Mouse (Mus musculus) intestine, embryonic 15.5 days (tissue): ENCODE measurements at regions not wholly inside any gene's neighbourhood (a gene's known extent, or its start where the extent isn't known, plus 50 kb on each side); places are given as distances from the start of the nearest gene placed in this dataset.

Source experiments
- ATAC-seq: fragments of 200-750 bp; cut with Nextera tagmentation; 2 replicates; pipeline ENCODE4 v1.8.0; 2017; ENCODE audit warnings: moderate TSS enrichment, moderate library complexity
- H3K27ac ChIP-seq: fragments of 300-500 bp; sonication (generic); 2 replicates; pipeline ENCODE4 v1.5.1; 2015; ENCODE audit warnings: mild to moderate bottlenecking, inconsistent platforms
- H3K27me3 ChIP-seq: fragments of 300-500 bp; sonication (generic); replicated peaks from 2 replicates; pipeline ENCODE4 v1.6.1; 2015; ENCODE audit warnings: inconsistent platforms
- H3K36me3 ChIP-seq: fragments of 300-500 bp; sonication (generic); 2 replicates; pipeline ENCODE4 v1.6.1; 2015; ENCODE audit warnings: inconsistent platforms
- H3K4me1 ChIP-seq: fragments of 300-500 bp; sonication (generic); replicated peaks from 2 replicates; pipeline ENCODE4 v1.6.1; 2015; ENCODE audit warnings: inconsistent platforms
- H3K4me2 ChIP-seq: fragments of 300-500 bp; sonication (generic); replicated peaks from 2 replicates; pipeline ENCODE4 v1.6.1; 2015; ENCODE audit warnings: mild to moderate bottlenecking, inconsistent platforms
- H3K4me3 ChIP-seq: fragments of 300-500 bp; sonication (generic); replicated peaks from 2 replicates; pipeline ENCODE4 v1.5.1; 2015; ENCODE audit warnings: inconsistent platforms
- H3K9ac ChIP-seq: fragments of 300-500 bp; sonication (generic); 2 replicates; pipeline ENCODE4 v1.6.1; 2015; ENCODE audit warnings: inconsistent platforms
- H3K9me3 ChIP-seq: fragments of 300-500 bp; sonication (generic); 2 replicates; pipeline ENCODE4 v1.6.1; 2016; ENCODE audit warnings: inconsistent platforms
- WGBS: fragments of 180-500 bp; shearing (Covaris S2); methylation state at CpG from one replicate; pipeline ENCODE4 v1.1.7; 2015; 5-methylcytosine and 5-hydroxymethylcytosine counted together

DNA sequence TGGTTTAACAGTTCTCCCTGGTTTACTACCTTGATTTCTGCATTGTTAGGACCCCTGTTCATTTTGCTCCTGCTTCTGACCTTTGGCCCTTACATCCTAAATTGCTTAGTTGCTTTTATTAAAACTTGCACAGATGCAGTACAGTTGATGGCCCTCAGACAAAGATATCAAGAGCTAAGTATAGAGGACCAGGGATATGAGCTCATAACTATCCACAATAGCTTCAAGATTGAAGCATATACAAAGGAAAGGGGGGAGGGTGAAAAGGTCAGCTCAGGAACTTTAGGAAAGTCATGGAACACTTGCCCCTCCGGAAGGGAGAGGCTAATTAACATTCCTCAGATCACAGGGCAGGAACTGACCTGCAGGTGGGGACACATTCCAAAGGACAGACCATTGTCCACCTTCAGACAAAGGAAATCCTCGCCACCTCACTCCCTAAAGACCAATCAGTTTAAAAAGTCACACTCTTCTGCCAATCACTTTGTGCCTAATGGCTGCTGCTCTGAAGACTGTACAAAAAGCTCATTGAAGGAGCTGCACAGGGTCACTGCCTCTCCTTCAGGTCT lies 751.1 kb upstream of the Adarb2 start:
- WGBS = 38% methylated on average over 2 of the region's 2 CpGs
- H3K4me3 ChIP-seq = no peak overlapping the region
- H3K36me3 ChIP-seq = no peaks in the 10 kb centered on the region
- H3K4me1 ChIP-seq = no peaks in the 10 kb centered on the region
- no peak overlapping the region for H3K9ac ChIP-seq
- no peak overlapping the region for H3K4me2 ChIP-seq
- no peaks in the 10 kb centered on the region for H3K27me3 ChIP-seq
- H3K27ac ChIP-seq = no peak overlapping the region
- ATAC-seq = no peak
- H3K9me3 ChIP-seq = no peaks in the 10 kb centered on the region

DNA sequence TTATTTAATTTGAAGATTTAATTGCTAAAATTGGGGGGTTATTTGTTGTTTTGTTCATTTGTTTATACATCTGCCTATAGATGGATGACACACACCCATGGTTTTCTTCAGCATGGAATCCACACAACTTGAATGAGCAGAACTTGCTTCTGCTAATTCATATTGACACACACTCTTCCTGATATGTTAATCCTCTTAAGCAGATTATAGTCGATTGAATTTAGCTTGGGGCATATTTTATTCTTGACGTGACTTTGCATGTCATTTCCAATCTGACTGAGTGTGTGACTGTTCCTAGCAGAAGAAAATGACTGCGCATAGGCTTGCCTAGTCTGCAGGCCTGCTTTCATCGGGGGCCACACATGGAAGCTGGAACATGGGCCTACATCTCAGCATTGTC lies 727.0 kb upstream of the Adarb2 start:
- Histone ChIP-seq H3K27me3 (no peaks in the 10 kb centered on the region), H3K4me2 (no peak overlapping the region), H3K9ac (no peak overlapping the region), H3K27ac (no peak overlapping the region), H3K4me3 (no peak overlapping the region), H3K36me3 (no peaks in the 10 kb centered on the region), H3K4me1 (no peaks in the 10 kb centered on the region), H3K9me3 (no peaks in the 10 kb centered on the region)
- no peak for ATAC-seq
- WGBS = 93% methylated on average over 4 of the region's 4 CpGs

DNA sequence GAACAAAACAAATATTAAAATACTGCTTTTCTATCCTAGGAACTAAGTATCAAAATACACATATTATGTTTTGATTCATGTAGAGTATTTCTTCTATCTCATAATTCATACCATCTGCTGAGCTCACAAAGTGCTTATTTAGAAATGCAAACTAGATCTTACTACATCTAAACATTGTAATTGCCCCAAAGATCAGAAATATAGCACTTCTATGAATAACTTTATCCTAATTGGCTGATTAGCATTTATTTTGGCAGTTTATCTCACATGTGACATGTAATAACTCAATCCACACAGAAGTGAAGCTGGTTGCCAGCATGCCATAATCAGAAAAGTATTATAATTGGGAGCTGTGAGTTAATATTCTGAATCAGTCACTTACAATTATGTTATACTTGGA lies 684.6 kb upstream of the Adarb2 start:
- H3K36me3 ChIP-seq = no peaks in the 10 kb centered on the region
- H3K27me3 ChIP-seq = no peaks in the 10 kb centered on the region
- no peak overlapping the region for H3K9ac ChIP-seq
- no peak overlapping the region for H3K27ac ChIP-seq
- no peak for ATAC-seq
- H3K4me2 ChIP-seq = no peak overlapping the region
- H3K9me3 ChIP-seq = no peaks in the 10 kb centered on the region
- H3K4me1 ChIP-seq = no peaks in the 10 kb centered on the region
- H3K4me3 ChIP-seq = no peak overlapping the region

DNA sequence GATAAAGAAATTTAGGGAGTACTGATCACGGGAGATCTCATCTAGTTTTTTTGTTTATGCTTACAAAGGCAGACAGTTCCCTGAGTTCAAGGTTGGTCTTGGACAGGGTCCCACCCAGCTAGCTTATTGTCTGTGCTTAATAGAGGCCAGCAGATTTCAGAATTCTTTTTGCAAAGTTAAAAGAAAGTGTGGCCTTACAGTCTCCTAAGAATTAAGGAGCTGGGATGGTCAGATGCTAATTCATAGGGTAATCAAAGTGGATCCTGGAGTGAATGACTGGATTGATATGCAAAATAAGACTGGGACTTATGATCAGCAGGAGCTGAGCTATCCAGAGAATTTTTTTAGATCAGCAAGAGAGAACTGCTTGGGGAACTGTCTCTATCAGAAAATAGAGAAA lies 678.2 kb upstream of the Adarb2 start:
- H3K9me3 ChIP-seq = no peaks in the 10 kb centered on the region
- H3K4me1 ChIP-seq = no peaks in the 10 kb centered on the region
- H3K4me2 ChIP-seq = no peak overlapping the region
- no peak overlapping the region for H3K4me3 ChIP-seq
- H3K27me3 ChIP-seq = no peaks in the 10 kb centered on the region
- ATAC-seq = no peak
- no peaks in the 10 kb centered on the region for H3K36me3 ChIP-seq
- 88% methylated on average over 1 of the region's 1 CpGs for WGBS
- H3K9ac ChIP-seq = no peak overlapping the region
- H3K27ac ChIP-seq = no peak overlapping the region

DNA sequence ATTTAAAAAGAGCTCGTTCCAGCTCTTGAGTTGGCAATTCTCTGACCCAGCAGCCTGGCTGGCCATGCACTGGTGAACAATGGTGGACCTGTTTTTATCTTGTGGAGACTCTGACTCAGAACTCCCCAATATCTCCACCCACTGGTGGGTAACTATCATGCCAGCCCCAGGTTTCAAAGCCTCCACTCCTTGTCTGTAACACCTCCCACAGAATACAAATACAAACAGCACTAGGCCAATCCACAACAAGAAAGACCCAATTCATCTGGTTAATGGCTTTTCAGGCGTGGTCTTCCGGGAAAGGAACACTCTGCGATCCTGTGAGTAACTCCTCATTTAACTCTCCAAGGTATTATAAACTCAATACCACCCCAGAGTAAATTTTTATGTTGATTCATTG lies 663.8 kb upstream of the Adarb2 start:
- ATAC-seq = no peak

DNA sequence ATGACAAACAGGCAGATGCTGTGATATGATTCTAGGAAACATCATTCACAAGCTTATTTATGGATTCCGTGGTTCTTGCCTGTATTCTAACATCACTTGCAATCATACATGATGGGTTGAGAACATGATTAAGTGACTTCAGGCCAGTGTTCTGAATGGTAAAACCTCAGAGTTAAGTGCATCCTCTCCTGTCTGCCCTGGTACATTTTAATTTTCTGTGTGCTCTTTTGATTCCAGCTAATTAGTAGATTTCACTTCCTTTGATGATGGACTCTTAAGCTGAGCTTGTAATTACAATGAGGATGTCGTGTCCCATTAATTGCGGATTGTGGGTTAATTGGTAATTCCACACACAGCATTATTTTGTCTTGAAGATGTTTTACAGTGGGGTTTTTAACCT lies 618.6 kb upstream of the Adarb2 start:
- ATAC-seq = no peak
- Histone ChIP-seq H3K9me3 (no peaks in the 10 kb centered on the region), H3K27ac (no peak overlapping the region), H3K9ac (no peak overlapping the region), H3K4me3 (no peak overlapping the region), H3K4me1 (no peaks in the 10 kb centered on the region), H3K36me3 (no peaks in the 10 kb centered on the region), H3K27me3 (no peaks in the 10 kb centered on the region), H3K4me2 (no peak overlapping the region)
- 83% methylated on average over 3 of the region's 3 CpGs for WGBS

More for the DNA sequence above, 663.8 kb upstream of the Adarb2 start:
- H3K9me3 ChIP-seq = no peaks in the 10 kb centered on the region
- H3K27ac ChIP-seq = no peak overlapping the region
- H3K4me2 ChIP-seq = no peak overlapping the region
- no peaks in the 10 kb centered on the region for H3K4me1 ChIP-seq
- WGBS = 84% methylated on average over 4 of the region's 4 CpGs
- no peak overlapping the region for H3K4me3 ChIP-seq
- no peaks in the 10 kb centered on the region for H3K36me3 ChIP-seq
- no peak overlapping the region for H3K9ac ChIP-seq
- no peaks in the 10 kb centered on the region for H3K27me3 ChIP-seq
